Mouse (Mus musculus) cerebellum, adult (tissue): Measurements from ENCODE around the gene 1700034I23Rik.
"Not testable (repeated sequence)": the region's sequence is repeated elsewhere in the genome, so short reads cannot be mapped to it uniquely, and the experiment has no call there.

Source experiments
- ATAC-seq: cut with Nextera tagmentation; 2 replicates; pipeline ENCODE4 v1.9.2; 2017; ENCODE audit warnings: mild to moderate bottlenecking, moderate library complexity, mixed read lengths; ENCODE audit not compliant: insufficient number of reproducible peaks, low FRiP score, low TSS enrichment

1700034I23Rik gene

DNA sequence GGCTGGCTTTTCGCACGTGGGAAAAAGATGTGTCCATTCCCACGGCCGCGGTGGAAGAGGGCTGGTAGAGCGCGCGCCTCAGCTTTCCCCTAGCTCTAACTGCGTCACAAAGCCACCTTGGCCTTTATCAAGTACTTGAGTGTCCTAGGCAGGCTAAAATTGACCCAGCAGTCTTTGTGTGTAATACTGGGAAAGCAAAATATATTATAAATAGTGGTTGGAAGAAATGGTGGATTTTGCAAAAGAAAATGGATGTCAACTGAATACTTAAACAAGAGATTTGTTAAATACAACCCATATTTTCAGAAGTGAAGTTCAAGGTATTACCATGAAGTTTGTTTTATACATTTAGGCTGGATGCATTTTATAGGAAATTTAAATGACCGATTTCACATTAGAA lies at the start of gene 1700034I23Rik:
1700034I23Rik (minus strand) TSS at position 101 of the 400 bp plus-strand sequence.
- not testable (repeated sequence) for ATAC-seq

DNA sequence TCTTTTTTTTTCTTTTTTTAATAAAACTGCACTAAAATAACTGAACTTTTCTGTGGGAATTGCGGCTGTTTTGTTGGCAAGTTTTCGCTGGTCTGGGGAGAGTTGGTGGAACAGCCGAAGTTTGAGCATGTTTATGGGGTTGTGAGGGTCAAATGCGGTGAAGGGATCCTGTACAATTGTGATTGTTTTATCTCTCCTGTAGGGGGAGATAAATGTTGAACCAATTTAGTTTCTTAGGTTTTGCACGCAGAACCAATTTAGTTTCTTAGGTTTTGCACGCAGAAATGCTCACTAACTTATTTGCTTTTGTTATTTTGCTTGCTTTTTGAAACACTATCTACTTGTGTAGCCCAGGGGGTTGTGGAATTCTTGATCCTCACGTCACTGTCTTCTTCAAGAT lies 49.0 kb upstream of the 1700034I23Rik start:
- no peak for ATAC-seq

DNA sequence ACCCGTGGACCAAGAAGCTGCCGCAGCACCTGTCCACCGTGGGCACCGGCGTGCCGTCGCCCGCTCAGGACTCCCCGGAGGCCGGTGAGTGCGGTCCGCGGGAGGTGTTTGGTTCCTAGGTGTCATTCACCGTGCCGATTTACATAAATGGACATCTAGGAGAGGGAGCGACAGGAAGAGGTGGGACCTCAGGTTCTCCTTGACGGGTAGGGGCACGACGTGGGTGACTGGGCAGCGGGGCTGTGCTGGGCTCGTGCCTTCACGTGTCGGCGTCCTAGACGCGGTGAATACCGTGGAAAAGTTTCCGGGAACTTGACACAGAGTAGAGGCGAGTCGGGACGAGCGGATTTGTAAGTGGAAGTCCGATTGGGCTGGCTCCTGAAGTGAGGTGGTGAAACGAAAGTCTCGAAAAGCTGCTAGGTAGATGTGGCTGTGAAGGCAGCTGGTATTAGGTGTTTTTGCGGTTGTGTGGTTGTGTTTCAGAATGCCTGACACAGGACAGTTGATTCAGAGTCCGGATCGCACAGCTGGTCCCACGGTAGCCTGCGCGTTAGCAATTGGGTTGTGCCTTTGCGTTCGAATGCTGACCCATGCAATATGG lies 48.4 kb upstream of the 1700034I23Rik start:
- ATAC-seq, result peak; percentile 18; the same call in 1 of the 2 replicates

DNA sequence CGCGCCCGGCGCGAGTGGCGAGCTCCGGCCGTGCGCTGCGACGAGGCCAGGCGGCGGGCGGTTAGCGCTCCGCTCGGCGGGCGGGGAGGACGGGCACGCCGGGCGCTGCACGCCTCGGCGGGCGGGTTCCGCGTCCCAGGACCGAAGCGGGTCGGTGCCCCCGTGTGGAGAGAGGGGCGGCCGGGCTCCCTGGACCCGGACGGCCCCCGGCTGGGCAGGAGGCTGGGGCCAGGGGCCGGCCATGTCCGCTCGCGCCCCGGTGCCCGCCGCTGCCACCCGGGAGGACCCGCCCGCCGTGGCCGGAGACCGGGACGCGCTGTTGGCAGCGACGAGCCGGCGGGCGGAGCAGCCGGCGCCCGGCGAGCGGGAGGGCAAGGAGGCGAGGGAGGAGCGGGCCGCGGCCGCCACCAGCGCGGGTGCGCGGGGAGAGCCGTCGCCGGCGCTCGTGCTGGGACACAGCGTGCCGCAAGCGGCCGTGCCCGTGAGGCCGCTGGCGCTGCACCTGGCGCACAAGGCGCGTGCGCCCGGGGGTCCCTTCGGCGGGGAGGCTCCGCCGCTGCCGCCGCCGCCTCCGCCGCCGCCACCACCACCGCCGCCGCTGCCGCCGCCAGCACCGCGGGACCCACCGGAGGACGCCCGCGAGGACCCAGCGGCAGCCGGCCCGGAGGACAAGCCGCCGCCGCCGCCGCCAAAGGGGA lies 47.7 kb upstream of the 1700034I23Rik start:
- ATAC-seq, result peak; percentile 38; the same call in 1 of the 2 replicates

DNA sequence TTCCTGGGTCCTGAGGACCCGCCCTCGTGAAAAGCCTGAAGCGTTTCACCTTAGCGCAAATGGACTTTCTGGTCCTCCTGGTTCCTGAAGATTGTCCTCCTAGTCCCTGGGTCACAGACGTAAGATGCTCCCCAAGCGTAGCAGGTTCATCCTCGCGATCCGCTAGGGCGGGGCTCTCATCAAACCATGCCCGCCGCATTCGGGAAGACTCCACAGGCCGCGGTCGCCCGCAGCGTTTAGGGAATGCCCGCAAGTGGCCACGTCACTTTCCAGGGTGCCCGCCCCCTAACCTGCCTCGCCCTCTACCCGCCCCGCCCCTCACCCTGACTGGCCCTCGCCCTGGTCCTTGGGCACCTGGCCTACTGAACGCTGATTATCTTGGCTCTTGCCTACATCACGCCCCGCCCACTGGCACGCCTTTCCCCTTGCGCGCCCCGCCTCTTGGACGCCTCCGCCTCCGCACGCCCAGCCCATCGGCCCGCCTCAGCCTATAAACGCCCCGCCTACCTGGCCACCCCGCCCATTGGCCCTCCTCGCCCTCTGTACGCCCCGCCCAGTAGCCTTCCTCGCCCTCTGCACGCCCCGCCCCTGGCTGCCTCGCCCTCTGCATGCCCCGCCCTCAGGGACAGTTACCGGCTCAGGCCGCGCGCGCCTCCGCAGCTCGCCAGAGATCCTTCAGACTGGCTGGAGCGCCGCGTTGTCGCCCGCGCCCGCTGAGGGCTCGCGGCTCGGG lies 47.0 kb upstream of the 1700034I23Rik start, which contains the start of gene Larp1b:
Larp1b (plus strand) TSS at position 659 of the 733 bp plus-strand sequence.
- ATAC-seq, result peak; percentile 80

DNA sequence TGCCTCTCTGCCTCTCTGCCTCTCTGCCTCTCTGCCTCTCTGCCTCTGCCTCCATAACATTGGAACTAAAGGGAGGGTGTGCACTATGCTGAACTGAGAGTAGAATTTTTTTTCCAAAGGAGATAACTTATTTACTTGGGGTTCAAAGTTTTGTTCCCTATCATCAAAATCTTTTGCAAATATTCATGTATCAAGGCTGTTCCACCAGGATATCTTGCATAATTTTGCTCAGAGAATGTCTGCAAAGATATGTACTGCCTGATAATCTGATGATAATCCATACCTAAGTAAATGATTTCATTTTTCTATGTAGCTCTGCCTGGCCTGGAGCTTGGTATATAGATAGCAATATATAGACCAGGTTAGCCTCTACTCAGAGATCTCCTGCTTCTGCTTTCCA lies 36.7 kb upstream of the 1700034I23Rik start:
- no peak for ATAC-seq

DNA sequence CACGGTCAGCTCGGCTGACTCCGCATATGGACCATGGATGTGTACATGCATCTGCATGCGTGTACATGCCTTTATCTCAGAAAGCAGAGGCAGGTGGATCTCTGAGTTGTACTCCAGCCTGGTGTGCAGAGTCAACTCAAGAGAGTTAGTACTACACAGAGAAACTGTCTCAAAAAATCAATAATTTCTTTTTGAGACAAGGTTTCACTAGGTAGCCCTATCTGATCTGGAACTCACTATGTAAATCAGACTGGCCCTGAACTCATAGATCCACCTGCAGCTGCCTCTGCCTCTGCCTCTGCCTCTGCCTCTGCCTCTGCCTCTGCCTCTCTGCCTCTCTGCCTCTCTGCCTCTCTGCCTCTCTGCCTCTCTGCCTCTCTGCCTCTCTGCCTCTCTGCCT lies 36.2 kb upstream of the 1700034I23Rik start:
- no peak for ATAC-seq

DNA sequence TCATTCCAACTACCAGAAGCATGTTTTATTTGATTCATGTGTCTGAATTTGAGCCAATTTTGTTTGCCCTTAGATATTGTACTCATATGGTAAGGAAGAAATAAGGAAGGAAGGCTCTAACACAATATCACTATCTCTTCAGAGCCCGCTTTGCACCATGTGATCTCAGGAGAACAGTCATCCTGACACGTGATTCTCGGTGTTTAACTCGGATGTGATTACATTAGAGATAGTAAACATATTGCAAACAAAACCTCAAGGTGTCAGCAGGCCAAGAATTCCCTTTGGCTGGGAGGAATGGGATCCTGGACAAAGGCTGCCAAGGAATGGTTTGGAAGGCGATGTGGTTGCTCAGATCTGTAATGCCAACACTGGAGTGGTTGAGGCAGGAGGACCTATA lies 35.8 kb upstream of the 1700034I23Rik start:
- ATAC-seq, result no peak

DNA sequence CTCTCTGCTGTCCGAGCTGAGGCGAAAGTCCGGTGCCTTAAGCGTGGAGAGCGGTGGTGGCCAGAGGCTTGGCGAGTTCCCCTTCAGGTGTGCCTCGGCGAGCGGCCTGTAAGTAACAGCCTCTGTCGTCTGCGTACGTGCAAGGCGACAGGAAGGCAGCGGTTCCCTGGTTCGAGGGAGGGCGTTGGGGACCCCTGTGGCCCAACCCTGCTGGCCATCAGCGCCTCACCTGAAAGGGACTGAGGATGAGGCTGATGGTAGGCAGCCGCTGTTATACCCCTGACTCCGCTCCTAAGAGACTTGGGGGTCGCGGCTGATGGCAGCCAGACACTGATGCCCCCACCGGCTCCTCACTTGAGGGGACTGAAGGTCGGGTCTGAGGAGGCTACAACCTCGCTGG lies 8.0 kb downstream of the 1700034I23Rik start:
- ATAC-seq, result peak; percentile 86; the same call in 1 of the 2 replicates

DNA sequence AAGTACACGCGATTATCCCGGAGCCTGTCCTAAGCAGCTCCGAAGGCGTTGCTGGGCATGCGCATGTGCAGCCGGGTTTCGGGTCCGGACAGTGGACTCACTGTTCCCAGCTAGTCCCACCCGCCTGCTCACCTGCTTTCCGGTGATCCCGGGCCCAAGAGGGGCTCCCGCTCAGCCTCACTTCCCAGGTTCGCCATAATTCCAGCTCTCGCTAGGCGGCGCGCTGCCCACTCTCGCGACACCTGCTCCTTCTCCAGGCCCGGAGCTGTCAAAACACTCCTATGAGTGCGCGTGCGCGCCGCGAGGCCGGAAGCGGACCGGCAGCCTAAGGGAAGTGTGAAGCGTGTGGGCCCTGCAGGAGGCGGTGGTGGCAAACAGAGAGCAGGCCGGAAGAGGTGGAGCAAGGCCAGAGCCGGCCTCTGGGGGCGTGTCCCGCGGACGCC lies 8.5 kb downstream of the 1700034I23Rik start:
- ATAC-seq, result peak; percentile 97

DNA sequence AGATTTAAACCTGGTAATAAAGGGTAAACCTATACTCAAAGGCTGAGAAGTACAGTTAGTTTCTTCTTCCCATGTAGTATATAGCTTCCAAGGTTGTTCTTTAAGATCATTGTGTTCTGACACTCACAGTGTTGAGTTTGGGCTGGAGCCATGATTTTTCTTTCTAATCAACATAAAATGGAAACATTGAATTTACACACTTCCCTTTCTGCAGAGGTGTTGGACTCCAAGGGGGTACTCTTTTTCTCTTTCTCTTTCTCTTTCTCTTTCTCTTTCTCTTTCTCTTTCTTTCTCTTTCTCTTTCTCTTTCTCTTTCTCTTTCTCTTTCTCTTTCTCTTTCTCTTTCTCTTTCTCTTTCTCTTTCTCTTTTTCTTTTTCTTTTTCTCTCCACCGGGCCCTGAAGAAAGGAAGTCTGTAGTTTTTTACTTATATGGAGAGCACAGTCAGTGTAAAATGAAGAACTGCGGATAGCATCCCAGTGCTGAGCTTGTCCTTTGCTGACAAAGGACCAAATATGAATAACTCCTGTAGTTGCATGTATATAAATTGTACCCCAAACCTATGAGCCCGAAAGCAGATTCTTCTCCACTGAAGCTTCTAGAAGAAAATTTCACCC lies 49.1 kb downstream of the 1700034I23Rik start:
- not testable (repeated sequence) for ATAC-seq
